Mouse (Mus musculus): ENCODE measurements around the gene Olfr250.
A peak's percentile ranks its signal among the peaks of the same experiment; 100 is the strongest.
"Not testable (repeated sequence)": the region's sequence is repeated elsewhere in the genome, so short reads cannot be mapped to it uniquely, and the experiment has no call there.

Olfr250 gene

DNA sequence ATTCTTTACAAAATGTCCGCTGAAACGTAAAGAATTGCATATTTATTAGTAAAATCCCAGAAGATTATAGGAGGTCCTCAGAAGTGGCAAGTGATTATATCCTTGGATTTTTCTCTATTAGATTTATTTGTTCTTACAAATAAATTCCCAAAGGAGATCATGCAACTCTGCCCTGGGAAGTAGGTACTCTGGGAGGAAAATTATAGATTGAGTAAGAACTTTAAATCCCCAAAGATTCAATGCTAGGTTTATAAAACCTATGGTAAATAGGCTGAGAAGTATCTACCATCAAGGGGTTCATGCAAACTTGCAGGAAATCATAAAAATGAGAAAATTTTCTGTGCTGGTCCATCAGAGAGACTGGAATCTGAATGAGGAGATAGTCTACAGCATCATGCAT, at the start of gene Olfr250:
TSS of gene Olfr250 (plus strand) at position 301 of the 400 bp plus-strand sequence.
- no peak for DNase-seq (ENCODE audit: low spot score)

DNA sequence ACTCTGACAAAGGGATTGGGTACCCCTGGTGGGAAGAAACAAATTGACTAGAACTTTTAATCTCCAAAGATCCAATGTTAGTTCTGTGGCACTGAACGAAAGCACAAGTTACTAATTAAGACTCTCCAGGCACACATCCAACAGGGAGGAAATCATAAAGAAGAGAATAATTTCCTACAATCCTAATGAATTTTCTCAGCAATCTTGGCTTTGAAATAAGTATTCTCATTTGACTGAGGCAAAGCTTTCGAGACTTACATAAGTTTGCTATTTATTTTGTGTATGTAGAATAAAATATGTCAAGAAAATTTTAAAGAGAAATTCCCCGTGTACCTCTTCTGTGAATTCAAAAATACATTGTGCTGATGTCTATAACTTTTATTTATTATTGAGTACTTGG, 37.9 kb upstream of the Olfr250 start, which contains the start of gene Olfr25:
TSS of gene Olfr25 (plus strand) at position 301 of the 400 bp plus-strand sequence.
- no peak for DNase-seq (ENCODE audit: low spot score)

GRCm38 (mm10) chr9:38348111-38348510, 18.6 kb upstream of the Olfr250 start, which contains the start of gene Olfr898:
Olfr898 (plus strand) TSS chr9:38348411.
- no peak for DNase-seq (ENCODE audit: low spot score)

DNA sequence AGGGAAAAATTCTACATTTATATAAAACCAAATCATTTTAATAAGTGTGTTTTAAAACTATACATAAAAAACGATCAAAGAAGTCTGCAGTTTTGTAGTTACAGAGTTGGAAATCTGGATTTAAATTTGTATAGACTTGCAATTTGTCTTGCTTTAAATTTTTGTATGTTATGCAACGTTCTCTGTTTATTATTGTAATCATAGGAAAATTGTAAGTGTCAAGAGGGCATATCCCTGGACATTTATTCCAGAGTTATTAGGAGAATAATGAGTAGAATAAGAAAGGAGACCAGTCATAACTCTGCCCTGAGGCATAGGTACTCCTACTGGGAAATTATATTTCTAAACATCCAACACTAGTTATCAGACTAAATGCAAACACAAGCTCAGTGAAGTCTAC, 10.1 kb downstream of the Olfr250 start, which contains the start of gene Olfr251:
TSS of gene Olfr251 (plus strand) at position 301 of the 400 bp plus-strand sequence.
- no peak for DNase-seq (ENCODE audit: low spot score)

GRCm38 (mm10) chr9:38401398-38401797, 34.7 kb downstream of the Olfr250 start, which contains the start of gene Olfr147:
Olfr147 (plus strand) TSS chr9:38401698.
- DNase-seq (ENCODE audit: low spot score), result no peak

DNA sequence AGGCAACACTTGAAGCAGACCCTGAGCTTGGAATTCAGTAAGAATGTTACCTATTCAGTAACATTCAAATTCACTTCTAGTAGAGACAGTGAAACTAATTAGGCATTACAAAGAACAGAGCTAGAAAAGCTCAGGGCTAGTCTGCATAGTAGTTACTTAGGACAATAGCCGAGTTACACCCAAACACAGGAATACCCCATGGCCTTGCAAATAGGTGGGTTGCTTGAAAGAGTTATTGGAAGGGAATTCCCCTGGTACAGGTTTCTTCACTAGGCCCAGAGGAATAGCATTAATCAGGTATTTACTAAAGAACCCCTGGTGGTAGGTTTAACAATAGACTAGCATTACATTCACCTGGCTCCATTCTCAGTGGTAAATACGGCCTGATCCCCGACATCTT, 40.8 kb downstream of the Olfr250 start:
- DNase-seq (ENCODE audit: low spot score), result not testable (repeated sequence)

- DNase-seq (ENCODE audit: low spot score), result peak; percentile 43
Observed at GRCm38 (mm10) chr9:38413502-38413901, 46.8 kb downstream of the Olfr250 start.
